Mouse (Mus musculus): Measurements from ENCODE around the gene Stra8. TPM values are rescaled to one million over a fixed set of nuclear protein-coding genes. Genes with fewer than 3 reads are reported as not detected.

Stra8 gene
- total and polyA plus RNA-seq, 2 experiments from 2014 or later: not detected

- Histone ChIP-seq H3K36me3 (ENCODE audit: insufficient read depth, low read length) (peaks cover 39% of the 10 kb centered on the region; the same call in 1 of the 2 replicates), H3K9me3 (ENCODE audit: low read length) (no peaks in the 10 kb centered on the region), H3K4me2 (ENCODE audit: low read depth, low read length) (no peak overlapping the region), H3K27ac (no peak overlapping the region), H3K4me3 (ENCODE audit: low read length) (no peak overlapping the region), H3K9ac (replicated peaks; ENCODE audit: low read length) (no peak overlapping the region), H3K27me3 (ENCODE audit: insufficient read depth, low read length) (no peaks in the 10 kb centered on the region), H3K4me1 (ENCODE audit: insufficient read depth, low read length) (no peaks in the 10 kb centered on the region)
- no peak for TF ChIP-seq CTCF (IDR thresholded peaks at IDR 0.05; ENCODE audit: low read depth)
- ATAC-seq (no peak), DNase-seq (ENCODE audit: low spot score) (no peak)
- 94% methylated on average over 7 of the region's 7 CpGs for WGBS
These were observed 17.4 kb upstream of the Stra8 start for GRCm38 (mm10) chr6:34902578-34902977.

GRCm38 (mm10) chr6:34903441-34903840 is 16.5 kb upstream of the Stra8 start:
- TF ChIP-seq CTCF (IDR thresholded peaks at IDR 0.05; ENCODE audit: low read depth): no peak
- Histone ChIP-seq H3K4me3 (ENCODE audit: low read length) (no peak overlapping the region), H3K36me3 (ENCODE audit: insufficient read depth, low read length) (peaks cover 36% of the 10 kb centered on the region; the same call in 1 of the 2 replicates), H3K9ac (replicated peaks; ENCODE audit: low read length) (no peak overlapping the region), H3K4me1 (ENCODE audit: insufficient read depth, low read length) (no peaks in the 10 kb centered on the region), H3K27ac (no peak overlapping the region), H3K27me3 (ENCODE audit: insufficient read depth, low read length) (no peaks in the 10 kb centered on the region), H3K9me3 (ENCODE audit: low read length) (no peaks in the 10 kb centered on the region), H3K4me2 (ENCODE audit: low read depth, low read length) (no peak overlapping the region)
- WGBS: 87% methylated on average over 5 of the region's 5 CpGs
- ATAC-seq (no peak), DNase-seq (ENCODE audit: low spot score) (no peak)

GRCm38 (mm10) chr6:34903851-34904250 is 16.1 kb upstream of the Stra8 start:
- TF ChIP-seq CTCF (IDR thresholded peaks at IDR 0.05; ENCODE audit: low read depth): no peak
- WGBS: 92% methylated on average over 10 of the region's 10 CpGs
- ATAC-seq: no peak
- peaks cover 36% of the 10 kb centered on the region; the same call in 1 of the 2 replicates for H3K36me3 ChIP-seq (ENCODE audit: insufficient read depth, low read length)
- no peak overlapping the region for H3K4me3 ChIP-seq (ENCODE audit: low read length)
- no peak overlapping the region for H3K4me2 ChIP-seq (ENCODE audit: low read depth, low read length)
- no peak overlapping the region for H3K9ac ChIP-seq (replicated peaks; ENCODE audit: low read length)
- H3K27me3 ChIP-seq (ENCODE audit: insufficient read depth, low read length): no peaks in the 10 kb centered on the region
- DNase-seq (ENCODE audit: low spot score): no peak
- H3K27ac ChIP-seq: no peak overlapping the region
- no peaks in the 10 kb centered on the region for H3K9me3 ChIP-seq (ENCODE audit: low read length)
- H3K4me1 ChIP-seq (ENCODE audit: insufficient read depth, low read length): no peaks in the 10 kb centered on the region

GRCm38 (mm10) chr6:34904361-34904760 is 15.6 kb upstream of the Stra8 start:
- Histone ChIP-seq H3K9ac (replicated peaks; ENCODE audit: low read length) (no peak overlapping the region), H3K9me3 (ENCODE audit: low read length) (no peaks in the 10 kb centered on the region), H3K36me3 (ENCODE audit: insufficient read depth, low read length) (peaks cover 32% of the 10 kb centered on the region; the same call in 1 of the 2 replicates), H3K4me2 (ENCODE audit: low read depth, low read length) (no peak overlapping the region), H3K4me3 (ENCODE audit: low read length) (no peak overlapping the region), H3K27ac (no peak overlapping the region), H3K4me1 (ENCODE audit: insufficient read depth, low read length) (0 out of 2 replicates have a peak, but pooled peaks cover 3% of the 10 kb centered on the region), H3K27me3 (ENCODE audit: insufficient read depth, low read length) (no peaks in the 10 kb centered on the region)
- WGBS: 95% methylated on average over 6 of the region's 6 CpGs
- no peak for ATAC-seq
- no peak for DNase-seq (ENCODE audit: low spot score)
- no peak for TF ChIP-seq CTCF (IDR thresholded peaks at IDR 0.05; ENCODE audit: low read depth)

GRCm38 (mm10) chr6:34906125-34906524 is 13.8 kb upstream of the Stra8 start:
- Histone ChIP-seq H3K4me3 (ENCODE audit: low read length) (no peak overlapping the region), H3K4me1 (ENCODE audit: insufficient read depth, low read length) (peaks cover 11% of the 10 kb centered on the region; the same call in 1 of the 2 replicates), H3K27ac (no peak overlapping the region), H3K9ac (replicated peaks; ENCODE audit: low read length) (no peak overlapping the region), H3K36me3 (ENCODE audit: insufficient read depth, low read length) (peaks cover 30% of the 10 kb centered on the region; the same call in 1 of the 2 replicates), H3K27me3 (ENCODE audit: insufficient read depth, low read length) (no peaks in the 10 kb centered on the region), H3K4me2 (ENCODE audit: low read depth, low read length) (no peak overlapping the region), H3K9me3 (ENCODE audit: low read length) (no peaks in the 10 kb centered on the region)
- DNase-seq (ENCODE audit: low spot score) (no peak), ATAC-seq (no peak)
- TF ChIP-seq CTCF (IDR thresholded peaks at IDR 0.05; ENCODE audit: low read depth): peak; percentile 18; the same call in 1 of the 2 replicates
- 73% methylated on average over 2 of the region's 2 CpGs for WGBS

- Histone ChIP-seq H3K27me3 (ENCODE audit: insufficient read depth, low read length) (no peaks in the 10 kb centered on the region), H3K4me2 (ENCODE audit: low read depth, low read length) (no peak overlapping the region), H3K36me3 (ENCODE audit: insufficient read depth, low read length) (peaks cover 30% of the 10 kb centered on the region; the same call in 1 of the 2 replicates), H3K27ac (no peak overlapping the region), H3K4me3 (ENCODE audit: low read length) (no peak overlapping the region), H3K4me1 (ENCODE audit: insufficient read depth, low read length) (peaks cover 11% of the 10 kb centered on the region; the same call in 1 of the 2 replicates), H3K9me3 (ENCODE audit: low read length) (no peaks in the 10 kb centered on the region), H3K9ac (replicated peaks; ENCODE audit: low read length) (no peak overlapping the region)
- TF ChIP-seq CTCF (IDR thresholded peaks at IDR 0.05; ENCODE audit: low read depth): no peak
- DNase-seq (ENCODE audit: low spot score) (no peak), ATAC-seq (no peak)
- WGBS: 78% methylated on average over 4 of the region's 4 CpGs
These were observed 13.3 kb upstream of the Stra8 start for GRCm38 (mm10) chr6:34906661-34907060.

GRCm38 (mm10) chr6:34907121-34907614 is 12.8 kb upstream of the Stra8 start:
- Histone ChIP-seq H3K9ac (replicated peaks; ENCODE audit: low read length) (no peak overlapping the region), H3K9me3 (ENCODE audit: low read length) (no peaks in the 10 kb centered on the region), H3K4me3 (ENCODE audit: low read length) (no peak overlapping the region), H3K4me2 (ENCODE audit: low read depth, low read length) (no peak overlapping the region), H3K36me3 (ENCODE audit: insufficient read depth, low read length) (peaks cover 30% of the 10 kb centered on the region; the same call in 1 of the 2 replicates), H3K4me1 (ENCODE audit: insufficient read depth, low read length) (peaks cover 11% of the 10 kb centered on the region; the same call in 1 of the 2 replicates), H3K27ac (no peak overlapping the region), H3K27me3 (ENCODE audit: insufficient read depth, low read length) (no peaks in the 10 kb centered on the region)
- TF ChIP-seq CTCF (IDR thresholded peaks at IDR 0.05; ENCODE audit: low read depth): no peak
- 63% methylated on average over 2 of the region's 2 CpGs for WGBS
- no peak for ATAC-seq
- no peak for DNase-seq (ENCODE audit: low spot score)
